Mouse (Mus musculus) olfactory bulb, adult 2 months (tissue): ENCODE measurements around the gene 1700030K09Rik.

Experiments used
- CTCF ChIP-seq: fragments of 200-500 bp; IDR thresholded peaks from 2 replicates; pipeline ENCODE4 v1.5.1; 2012; ENCODE audit warnings: low read depth, mild to moderate bottlenecking, low read length, moderate library complexity; ENCODE audit not compliant: insufficient read depth
- POLR2A ChIP-seq: fragments of 200-500 bp; IDR thresholded peaks from 2 replicates; pipeline ENCODE4 v1.6.1; 2012; ENCODE audit warnings: mild to moderate bottlenecking, low read depth, low read length, moderate library complexity; ENCODE audit not compliant: insufficient read depth

DNA sequence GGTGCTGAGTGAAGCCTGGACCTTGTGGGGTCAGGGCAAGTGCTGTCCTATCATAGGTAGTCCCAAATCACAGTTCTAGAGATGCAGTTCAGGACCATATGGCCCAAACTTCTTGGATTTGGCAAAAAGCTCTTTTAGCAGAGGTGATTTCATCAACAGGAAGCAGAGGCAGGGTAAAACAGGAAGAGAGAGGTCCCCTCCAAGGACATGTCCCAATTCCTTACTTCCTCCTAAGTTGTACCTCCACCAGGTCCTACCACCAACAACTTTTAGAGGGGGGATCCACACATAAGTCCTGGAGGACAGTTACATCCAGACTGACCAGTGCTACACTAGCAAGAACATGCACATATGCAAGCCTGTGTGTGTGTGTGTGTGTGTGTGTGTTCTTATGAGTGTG lies 43.3 kb downstream of the 1700030K09Rik start:
- TF ChIP-seq CTCF = no peak
- no peak for TF ChIP-seq POLR2A
